Mouse (Mus musculus) mesoderm, embryonic 11.5 days (tissue): ENCODE results near the gene Fthl17f.
"Not testable (repeated sequence)": the region's sequence is repeated elsewhere in the genome, so short reads cannot be mapped to it uniquely, and the experiment has no call there.

Source experiments
- DNase-seq: peaks from one replicate; pipeline ENCODE4 v3.0.0-alpha.2; 2012; ENCODE audit warnings: low read depth, low spot score

The Fthl17f gene

GRCm38 (mm10) chrX:9062715-9063114 lies at the start of gene Fthl17f:
Gene Fthl17f, plus strand, starts transcription at chrX:9063015.
- not testable (repeated sequence) for DNase-seq

DNA sequence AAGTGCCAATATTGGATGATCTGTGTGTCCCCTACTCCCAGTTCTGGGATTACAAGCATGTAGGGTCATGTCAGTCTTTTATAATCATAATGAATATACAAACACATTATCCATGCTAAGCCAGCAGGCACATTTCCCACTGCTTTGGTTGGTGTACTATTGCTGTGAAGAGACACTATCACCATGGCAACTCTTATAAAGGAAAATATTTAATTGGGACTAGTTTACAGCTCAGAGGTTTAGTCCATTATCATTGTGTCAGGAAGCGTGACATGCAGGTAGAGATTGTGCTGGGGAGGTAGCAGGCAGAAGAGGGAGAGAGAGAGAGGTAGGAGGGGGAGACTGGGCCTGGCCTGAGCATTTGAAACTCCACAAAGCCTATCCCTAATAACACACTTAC lies 46.7 kb upstream of the Fthl17f start:
- no peak for DNase-seq

- DNase-seq = no peak
These were observed 43.3 kb upstream of the Fthl17f start for GRCm38 (mm10) chrX:9019481-9019880.

GRCm38 (mm10) chrX:9033193-9033592 lies 29.6 kb upstream of the Fthl17f start, which contains the start of gene Fthl17e:
Gene Fthl17e, plus strand, starts transcription at chrX:9033493.
- DNase-seq = not testable (repeated sequence)

DNA sequence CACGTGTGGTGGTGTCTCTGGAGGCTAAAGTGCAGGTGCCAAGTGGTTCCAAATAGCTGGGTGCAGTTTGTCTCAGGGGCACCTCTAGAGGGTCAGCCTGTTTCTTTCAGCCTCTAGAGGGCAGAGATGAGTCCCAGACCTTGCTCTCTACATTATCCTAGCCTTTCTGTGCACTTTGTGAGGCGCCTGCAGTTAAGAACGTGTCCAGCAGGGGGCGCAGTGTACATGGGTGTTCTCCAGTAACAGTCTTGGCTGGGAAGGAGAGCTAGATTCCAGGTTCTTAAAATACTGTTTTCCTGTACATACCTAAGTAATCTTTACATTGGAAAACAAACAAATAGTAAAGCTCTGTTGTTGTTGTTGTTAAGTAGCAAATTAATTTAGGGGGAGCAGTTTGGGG lies 21.2 kb upstream of the Fthl17f start:
- not testable (repeated sequence) for DNase-seq

DNA sequence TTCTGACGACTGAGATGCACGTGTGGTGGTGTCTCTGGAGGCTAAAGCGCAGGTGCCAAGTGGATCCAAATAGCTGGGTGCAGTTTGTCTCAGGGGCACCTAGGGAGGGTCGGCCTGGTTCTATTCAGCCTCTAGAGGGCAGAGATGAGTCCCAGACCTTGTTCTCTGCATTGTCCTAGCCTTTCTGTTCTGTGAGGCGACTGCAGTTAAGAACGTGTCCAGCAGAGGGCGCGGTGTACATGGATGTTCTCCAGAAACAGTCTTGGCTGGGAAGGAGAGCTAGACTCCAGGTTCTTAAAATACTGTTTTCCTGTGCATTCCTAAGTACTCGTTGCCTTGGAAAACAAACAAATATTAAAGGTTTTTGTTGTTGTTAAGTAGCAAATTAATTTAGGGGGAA lies 1.9 kb upstream of the Fthl17f start:
- not testable (repeated sequence) for DNase-seq

- DNase-seq = no peak
These were observed 714 bp upstream of the Fthl17f start for GRCm38 (mm10) chrX:9062101-9062500.

- peak; percentile 0 for DNase-seq
These were observed 14.9 kb downstream of the Fthl17f start for GRCm38 (mm10) chrX:9077699-9078098.

GRCm38 (mm10) chrX:9095066-9095465 lies 32.3 kb downstream of the Fthl17f start:
- not testable (repeated sequence) for DNase-seq

- no peak for DNase-seq
These were observed 41.4 kb downstream of the Fthl17f start, which contains the start of gene 4930402K13Rik for GRCm38 (mm10) chrX:9104262-9104661. Gene 4930402K13Rik, plus strand, starts transcription at chrX:9104562.

DNA sequence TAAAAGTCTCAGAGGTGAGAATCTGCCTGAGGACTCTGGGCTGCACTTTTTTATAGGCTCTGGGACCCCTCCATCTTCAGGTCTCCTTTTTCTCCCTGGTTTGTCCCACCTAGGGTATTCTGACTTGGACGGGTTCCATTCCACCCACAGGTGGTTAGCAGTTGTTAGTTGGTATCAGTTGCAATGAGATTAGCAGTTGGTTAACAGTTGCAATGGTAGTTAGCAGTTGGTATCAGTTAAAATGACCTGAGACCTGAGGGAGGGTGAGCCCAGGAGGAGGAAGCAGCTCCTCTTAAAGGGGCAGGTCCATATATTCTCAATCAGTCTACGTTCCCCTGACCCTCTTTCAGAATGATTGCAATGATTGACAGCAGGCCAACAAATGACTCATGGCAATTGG lies 47.6 kb downstream of the Fthl17f start:
- DNase-seq = no peak
